Mouse (Mus musculus): ENCODE measurements around the gene Slc38a8. TPM values are rescaled to one million over a fixed set of nuclear protein-coding genes. Genes with fewer than 3 reads are reported as not detected.

Slc38a8 gene
- polyA plus RNA-seq, 1 experiment from 2014 or later = not detected

DNA sequence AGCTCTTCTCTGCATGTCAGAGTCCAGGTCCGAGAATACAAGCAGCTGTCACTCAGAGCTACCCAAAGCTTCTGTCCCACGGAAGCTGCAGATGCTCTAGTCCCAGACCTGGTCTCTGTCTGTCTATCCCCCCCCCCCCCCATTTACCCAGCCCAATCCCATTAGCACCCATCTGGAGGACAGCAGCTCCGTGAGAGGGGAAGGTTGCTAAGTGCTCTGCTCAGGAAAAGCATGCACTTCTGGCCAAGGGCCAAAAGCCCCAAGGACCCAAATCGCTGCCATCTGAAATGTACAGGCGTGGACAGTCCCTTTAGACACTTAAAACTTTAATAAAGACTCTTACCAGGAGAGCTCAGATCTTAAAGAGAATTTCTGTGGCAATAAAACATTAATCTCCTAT lies 15.2 kb upstream of the Slc38a8 start:
- Histone ChIP-seq H3K4me2 (no peak overlapping the region), H3K9me3 (replicated peaks) (no peaks in the 10 kb centered on the region), H3K4me3 (no peak overlapping the region), H3K27me3 (replicated peaks) (no peaks in the 10 kb centered on the region), H3K27ac (ENCODE audit: poor library complexity, severe bottlenecking) (no peak overlapping the region), H3K36me3 (peaks cover 99% of the 10 kb centered on the region), H3K4me1 (replicated peaks) (peaks cover 18% of the 10 kb centered on the region), H3K9ac (no peak overlapping the region)
- no peak for ATAC-seq (ENCODE audit: insufficient number of reproducible peaks, low FRiP score)
- 54% methylated on average over 5 of the region's 5 CpGs for WGBS

DNA sequence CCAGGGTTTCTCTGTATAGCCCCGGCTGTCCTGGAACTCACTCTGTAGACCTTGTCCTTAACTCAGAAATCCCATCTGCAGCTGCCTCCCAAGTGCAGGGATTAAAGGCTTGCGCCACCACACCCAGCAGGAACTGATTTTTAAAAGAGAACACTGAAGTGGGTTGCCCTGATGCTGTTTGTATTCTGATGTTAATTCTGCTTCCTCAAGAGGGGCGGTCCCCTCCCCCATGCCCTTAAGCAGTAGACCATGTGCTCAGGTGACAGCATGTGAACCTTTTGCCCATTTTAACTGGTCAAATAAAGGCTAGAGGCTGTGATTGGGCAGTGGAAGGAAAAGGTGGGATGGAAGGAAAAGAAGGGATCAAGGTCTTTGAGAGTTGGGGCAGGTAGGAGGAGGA lies 14.3 kb upstream of the Slc38a8 start:
- Histone ChIP-seq H3K9ac (no peak overlapping the region), H3K36me3 (peaks cover 99% of the 10 kb centered on the region), H3K4me2 (no peak overlapping the region), H3K9me3 (replicated peaks) (no peaks in the 10 kb centered on the region), H3K4me3 (no peak overlapping the region), H3K27me3 (replicated peaks) (no peaks in the 10 kb centered on the region), H3K4me1 (replicated peaks) (peaks cover 22% of the 10 kb centered on the region), H3K27ac (ENCODE audit: poor library complexity, severe bottlenecking) (no peak overlapping the region)
- 76% methylated on average over 3 of the region's 3 CpGs for WGBS
- ATAC-seq (ENCODE audit: insufficient number of reproducible peaks, low FRiP score) = no peak

DNA sequence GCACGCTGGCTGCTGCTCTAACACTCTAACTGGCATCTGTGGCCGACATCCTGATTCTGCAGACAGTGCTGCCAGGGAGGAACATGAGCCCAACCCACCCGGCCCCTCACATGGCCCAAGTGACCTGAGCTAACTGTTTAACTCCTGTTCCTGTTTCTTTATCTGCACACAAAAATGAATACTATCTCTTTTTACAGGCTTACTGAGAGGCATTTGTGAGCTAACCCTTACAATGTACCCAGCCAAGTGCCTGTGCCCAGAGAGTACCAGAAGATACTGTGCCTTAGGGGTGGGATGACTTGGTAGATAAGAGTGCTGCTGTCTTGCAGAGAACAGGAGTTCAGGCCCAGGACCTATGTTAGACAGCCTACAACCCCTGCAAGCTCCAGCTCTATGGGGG lies 13.4 kb upstream of the Slc38a8 start:
- H3K27ac ChIP-seq (ENCODE audit: poor library complexity, severe bottlenecking) = no peak overlapping the region
- H3K9me3 ChIP-seq (replicated peaks) = no peaks in the 10 kb centered on the region
- H3K4me2 ChIP-seq = no peak overlapping the region
- peaks cover 98% of the 10 kb centered on the region for H3K36me3 ChIP-seq
- ATAC-seq (ENCODE audit: insufficient number of reproducible peaks, low FRiP score) = no peak
- no peak overlapping the region for H3K4me3 ChIP-seq
- no peak overlapping the region for H3K9ac ChIP-seq
- H3K4me1 ChIP-seq (replicated peaks) = peaks cover 19% of the 10 kb centered on the region
- H3K27me3 ChIP-seq (replicated peaks) = no peaks in the 10 kb centered on the region
- WGBS = 86% methylated on average over 3 of the region's 3 CpGs

DNA sequence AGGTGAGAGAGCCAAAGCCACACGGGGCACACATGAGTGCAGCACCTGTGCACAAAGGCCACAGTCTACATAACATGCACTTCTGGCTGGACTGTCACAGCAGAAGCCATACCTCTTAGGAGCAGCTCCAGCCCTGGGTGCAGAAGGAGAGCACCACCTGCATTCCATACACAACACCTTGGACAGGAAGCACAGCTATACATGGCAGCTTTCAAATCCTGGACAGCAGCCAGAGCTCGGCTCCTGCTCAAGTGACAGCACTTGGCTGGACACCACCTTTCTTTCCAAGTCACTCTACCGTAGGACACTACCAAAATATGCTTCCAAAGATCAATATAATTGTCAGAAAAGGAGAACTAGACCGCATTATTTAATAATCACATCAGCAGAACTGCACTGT lies 11.9 kb upstream of the Slc38a8 start:
- peaks cover 5% of the 10 kb centered on the region; the same call in 1 of the 2 replicates for H3K4me1 ChIP-seq (replicated peaks)
- no peaks in the 10 kb centered on the region for H3K9me3 ChIP-seq (replicated peaks)
- no peak overlapping the region for H3K4me2 ChIP-seq
- H3K27me3 ChIP-seq (replicated peaks) = no peaks in the 10 kb centered on the region
- H3K27ac ChIP-seq (ENCODE audit: poor library complexity, severe bottlenecking) = no peak overlapping the region
- peaks cover 98% of the 10 kb centered on the region for H3K36me3 ChIP-seq
- 85% methylated on average over 4 of the region's 4 CpGs for WGBS
- no peak overlapping the region for H3K9ac ChIP-seq
- H3K4me3 ChIP-seq = no peak overlapping the region
- no peak for ATAC-seq (ENCODE audit: insufficient number of reproducible peaks, low FRiP score)

DNA sequence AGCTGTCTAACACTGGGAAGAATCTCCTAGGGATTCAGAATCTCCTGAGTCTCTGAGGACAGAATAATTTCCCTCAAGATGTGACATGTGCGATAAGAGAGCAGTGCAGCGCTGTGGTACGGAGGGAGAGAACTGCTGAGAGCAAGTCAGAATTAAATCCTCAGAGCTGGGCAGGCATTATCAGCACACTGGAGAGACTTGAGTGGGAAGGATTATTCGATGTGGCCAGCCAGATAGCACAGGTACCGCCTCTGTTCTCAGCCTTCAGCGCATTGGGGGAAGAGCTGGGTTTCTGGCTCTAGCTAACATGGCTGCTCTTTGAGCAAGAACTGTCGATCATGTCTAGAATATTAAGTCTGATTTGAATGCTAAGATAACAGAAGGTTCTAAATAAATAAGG lies 10.2 kb upstream of the Slc38a8 start:
- Histone ChIP-seq H3K36me3 (peaks cover 94% of the 10 kb centered on the region), H3K4me3 (no peak overlapping the region), H3K4me2 (no peak overlapping the region), H3K4me1 (replicated peaks) (peaks cover 5% of the 10 kb centered on the region; the same call in 1 of the 2 replicates), H3K9me3 (replicated peaks) (no peaks in the 10 kb centered on the region), H3K27ac (ENCODE audit: poor library complexity, severe bottlenecking) (no peak overlapping the region), H3K9ac (no peak overlapping the region), H3K27me3 (replicated peaks) (no peaks in the 10 kb centered on the region)
- ATAC-seq (ENCODE audit: insufficient number of reproducible peaks, low FRiP score) = no peak
- 68% methylated on average over 7 of the region's 7 CpGs for WGBS

DNA sequence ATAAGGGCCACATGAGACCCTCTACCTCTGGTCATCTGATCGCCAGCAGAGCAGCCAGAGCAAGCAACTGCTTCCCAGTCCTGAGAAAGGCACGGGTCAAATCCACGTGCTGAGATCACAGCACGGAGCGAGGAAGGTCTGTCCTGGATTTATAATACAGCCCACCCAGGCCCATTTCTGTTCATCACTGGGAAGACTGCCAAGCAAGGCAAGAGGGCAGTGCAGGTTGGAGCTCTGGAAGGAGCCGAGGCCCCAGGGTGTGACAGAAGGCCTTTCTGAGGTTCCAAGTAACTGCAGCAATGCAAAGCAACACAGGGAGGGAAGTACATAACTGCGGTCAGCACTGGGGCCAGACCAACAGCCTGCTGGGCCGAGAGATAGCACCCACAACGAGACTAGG lies 9.0 kb upstream of the Slc38a8 start:
- no peak for ATAC-seq (ENCODE audit: insufficient number of reproducible peaks, low FRiP score)

DNA sequence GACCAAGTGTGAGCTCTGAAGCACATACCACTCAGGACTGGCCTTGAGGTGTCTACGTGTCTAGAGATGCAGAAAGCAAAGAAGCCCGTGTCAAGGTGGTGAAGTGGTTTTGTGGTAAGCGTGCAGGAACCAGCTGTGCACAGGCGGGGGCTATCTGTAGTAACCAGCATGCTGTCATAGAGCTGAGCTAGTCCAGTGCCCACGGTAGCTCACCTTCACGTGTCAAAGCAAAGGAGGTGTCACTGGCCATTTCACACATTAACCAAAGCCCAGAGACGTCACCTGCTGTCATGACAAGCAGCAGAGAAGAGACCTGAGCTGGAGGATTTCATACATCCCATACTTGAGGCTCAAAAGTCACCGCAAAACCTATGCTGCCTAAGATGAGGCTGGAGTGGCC lies 4.6 kb upstream of the Slc38a8 start:
- 67% methylated on average over 8 of the region's 8 CpGs for WGBS
- Histone ChIP-seq H3K4me3 (no peak overlapping the region), H3K36me3 (peaks cover 47% of the 10 kb centered on the region), H3K27ac (ENCODE audit: poor library complexity, severe bottlenecking) (no peak overlapping the region), H3K9ac (no peak overlapping the region), H3K4me1 (replicated peaks) (peaks cover 28% of the 10 kb centered on the region), H3K27me3 (replicated peaks) (peaks cover 27% of the 10 kb centered on the region), H3K9me3 (replicated peaks) (no peaks in the 10 kb centered on the region), H3K4me2 (no peak overlapping the region)
- no peak for ATAC-seq (ENCODE audit: insufficient number of reproducible peaks, low FRiP score)

More for the DNA sequence above, 9.0 kb upstream of the Slc38a8 start:
- 85% methylated on average over 9 of the region's 9 CpGs for WGBS
- H3K4me3 ChIP-seq = no peak overlapping the region
- no peak overlapping the region for H3K9ac ChIP-seq
- no peaks in the 10 kb centered on the region for H3K9me3 ChIP-seq (replicated peaks)
- no peak overlapping the region for H3K4me2 ChIP-seq
- peaks cover 91% of the 10 kb centered on the region for H3K36me3 ChIP-seq
- H3K4me1 ChIP-seq (replicated peaks) = peaks cover 13% of the 10 kb centered on the region
- H3K27ac ChIP-seq (ENCODE audit: poor library complexity, severe bottlenecking) = no peak overlapping the region
- H3K27me3 ChIP-seq (replicated peaks) = no peaks in the 10 kb centered on the region

DNA sequence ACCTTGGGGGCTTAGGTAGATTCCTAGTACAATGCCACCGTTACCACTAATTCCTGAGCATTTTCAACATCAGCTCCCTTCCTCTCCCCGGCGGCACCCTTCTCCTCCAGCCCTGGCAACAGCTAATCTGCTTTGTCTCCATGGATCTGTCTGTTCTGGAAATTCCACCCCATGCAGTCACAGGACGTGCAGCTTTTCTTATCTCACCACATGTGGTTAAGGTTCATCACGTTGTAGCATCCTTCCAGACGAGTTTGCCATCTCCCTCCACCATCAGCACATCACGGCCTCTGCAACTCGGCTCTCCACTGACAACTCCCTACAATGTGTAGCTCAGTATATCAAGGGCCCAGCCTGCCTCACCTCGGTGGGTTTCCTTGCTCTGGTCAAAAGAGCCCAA lies 4.0 kb upstream of the Slc38a8 start:
- Histone ChIP-seq H3K27ac (ENCODE audit: poor library complexity, severe bottlenecking) (no peak overlapping the region), H3K27me3 (replicated peaks) (peaks cover 33% of the 10 kb centered on the region), H3K4me3 (no peak overlapping the region), H3K4me2 (no peak overlapping the region), H3K36me3 (peaks cover 42% of the 10 kb centered on the region), H3K4me1 (replicated peaks) (peaks cover 28% of the 10 kb centered on the region), H3K9me3 (replicated peaks) (no peaks in the 10 kb centered on the region), H3K9ac (no peak overlapping the region)
- ATAC-seq (ENCODE audit: insufficient number of reproducible peaks, low FRiP score) = no peak
- WGBS = 28% methylated on average over 9 of the region's 9 CpGs

DNA sequence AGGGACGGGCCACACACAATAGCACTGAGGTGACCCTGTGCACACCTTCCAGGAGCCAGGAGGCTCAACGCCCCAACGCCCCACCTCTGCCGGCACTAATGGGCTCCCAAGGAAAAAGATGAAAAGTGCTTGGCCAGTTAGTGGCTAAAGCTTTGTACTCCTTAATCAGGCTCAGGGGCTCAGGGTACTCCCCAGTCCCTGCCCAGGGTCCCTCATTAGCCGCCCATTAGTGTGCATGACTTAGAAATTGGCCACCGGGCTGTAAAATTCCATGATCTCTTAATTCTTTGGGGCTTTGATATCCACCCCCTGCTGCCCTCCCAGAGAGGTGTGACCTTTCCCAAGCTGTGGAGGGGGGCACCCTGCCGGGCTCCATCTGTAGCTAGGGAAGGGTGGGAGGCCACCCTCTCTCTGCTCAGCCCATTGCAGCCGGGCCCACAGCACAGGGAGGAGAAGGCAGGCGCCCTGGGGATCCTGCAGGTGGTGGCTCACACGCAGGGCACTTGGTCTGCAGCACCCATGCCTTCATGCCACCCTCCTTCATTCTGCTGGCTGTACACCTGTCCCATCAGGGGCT lies 1.8 kb upstream of the Slc38a8 start:
- Histone ChIP-seq H3K9ac (no peak overlapping the region), H3K4me1 (replicated peaks) (peaks cover 28% of the 10 kb centered on the region), H3K4me3 (no peak overlapping the region), H3K27me3 (replicated peaks) (peaks cover 40% of the 10 kb centered on the region), H3K27ac (ENCODE audit: poor library complexity, severe bottlenecking) (no peak overlapping the region), H3K4me2 (no peak overlapping the region), H3K36me3 (peaks cover 20% of the 10 kb centered on the region), H3K9me3 (replicated peaks) (no peaks in the 10 kb centered on the region)
- no peak for ATAC-seq (ENCODE audit: insufficient number of reproducible peaks, low FRiP score)
- 46% methylated on average over 10 of the region's 10 CpGs for WGBS

DNA sequence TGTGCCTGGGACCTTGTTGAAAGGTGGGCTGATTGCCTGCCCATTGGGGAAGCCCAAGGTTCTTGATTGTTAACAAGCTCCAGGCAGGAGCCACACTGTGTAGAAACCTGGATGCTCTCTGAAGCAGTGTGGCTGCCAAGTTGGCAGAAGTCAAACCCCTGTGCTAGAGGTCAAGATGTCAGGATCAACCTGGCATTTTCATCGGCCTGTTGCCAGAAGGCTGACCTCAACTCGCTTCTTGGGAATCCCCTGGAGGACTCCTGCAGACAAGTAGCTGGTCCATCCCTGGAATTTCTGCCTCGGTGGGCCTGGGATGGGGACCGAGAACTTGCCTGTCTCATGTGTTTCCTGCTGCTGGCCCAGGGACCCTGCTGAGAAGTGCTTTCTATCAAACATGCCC lies 613 bp upstream of the Slc38a8 start:
- H3K9ac ChIP-seq = 0 out of 2 replicates have a peak overlapping the region, but pooled peaks have one; percentile 17
- WGBS = 46% methylated on average over 4 of the region's 4 CpGs
- H3K27ac ChIP-seq (ENCODE audit: poor library complexity, severe bottlenecking) = no peak overlapping the region
- peaks cover 44% of the 10 kb centered on the region for H3K27me3 ChIP-seq (replicated peaks)
- H3K4me1 ChIP-seq (replicated peaks) = peaks cover 28% of the 10 kb centered on the region
- no peak for ATAC-seq (ENCODE audit: insufficient number of reproducible peaks, low FRiP score)
- H3K36me3 ChIP-seq = peaks cover 10% of the 10 kb centered on the region
- no peak overlapping the region for H3K4me3 ChIP-seq
- H3K9me3 ChIP-seq (replicated peaks) = no peaks in the 10 kb centered on the region
- H3K4me2 ChIP-seq = no peak overlapping the region

DNA sequence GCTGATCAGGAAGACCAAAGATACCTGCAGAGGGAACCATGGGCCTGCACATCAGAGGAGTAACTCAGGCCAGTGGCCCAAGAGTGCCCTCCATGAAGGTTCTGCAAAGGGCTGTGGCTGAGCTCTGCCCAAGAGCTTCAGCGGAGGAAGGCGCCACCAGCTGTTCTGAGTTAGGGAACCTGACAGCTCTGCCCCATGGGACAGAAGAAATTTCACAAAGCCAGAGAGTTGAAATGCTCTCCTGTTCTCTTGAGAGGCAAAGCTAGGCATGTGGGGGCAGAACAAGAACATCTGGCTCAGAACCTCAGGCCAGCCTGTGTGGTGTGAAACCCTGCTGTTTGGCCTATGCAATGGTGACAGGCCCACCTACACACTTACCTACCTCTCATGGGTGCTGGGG lies 1.7 kb downstream of the Slc38a8 start:
- no peaks in the 10 kb centered on the region for H3K9me3 ChIP-seq (replicated peaks)
- no peak overlapping the region for H3K9ac ChIP-seq
- H3K27me3 ChIP-seq (replicated peaks) = peaks cover 55% of the 10 kb centered on the region
- ATAC-seq (ENCODE audit: insufficient number of reproducible peaks, low FRiP score) = no peak
- no peaks in the 10 kb centered on the region for H3K36me3 ChIP-seq
- H3K4me2 ChIP-seq = no peak overlapping the region
- no peak overlapping the region for H3K27ac ChIP-seq (ENCODE audit: poor library complexity, severe bottlenecking)
- H3K4me1 ChIP-seq (replicated peaks) = peaks cover 14% of the 10 kb centered on the region
- 76% methylated on average over 2 of the region's 2 CpGs for WGBS
- H3K4me3 ChIP-seq = no peak overlapping the region

DNA sequence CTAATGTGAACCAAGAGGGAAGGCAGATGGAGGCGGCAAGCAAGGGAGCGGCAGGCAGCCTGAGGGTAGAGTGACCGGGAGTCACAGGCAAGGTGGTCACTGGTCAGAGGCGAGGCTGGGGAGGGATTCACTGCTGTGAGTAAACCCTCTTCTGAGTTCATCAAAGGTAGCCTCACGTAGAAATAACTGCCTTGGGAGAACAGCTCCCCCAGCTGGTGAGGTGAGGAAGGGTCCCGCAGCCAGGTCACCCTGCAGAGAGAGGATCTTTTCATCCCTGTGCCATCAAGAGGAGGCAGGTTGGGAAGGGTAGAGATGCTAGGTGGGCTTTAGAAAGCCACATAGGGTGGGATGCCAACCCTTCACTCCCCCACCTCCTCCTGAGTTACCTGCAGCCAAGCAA lies 4.7 kb downstream of the Slc38a8 start:
- peaks cover 60% of the 10 kb centered on the region for H3K27me3 ChIP-seq (replicated peaks)
- no peak overlapping the region for H3K4me3 ChIP-seq
- no peaks in the 10 kb centered on the region for H3K9me3 ChIP-seq (replicated peaks)
- WGBS = 17% methylated on average over 6 of the region's 6 CpGs
- no peak overlapping the region for H3K9ac ChIP-seq
- ATAC-seq (ENCODE audit: insufficient number of reproducible peaks, low FRiP score) = no peak
- peaks cover 2% of the 10 kb centered on the region for H3K4me1 ChIP-seq (replicated peaks)
- no peak overlapping the region for H3K4me2 ChIP-seq
- no peaks in the 10 kb centered on the region for H3K36me3 ChIP-seq
- no peak overlapping the region for H3K27ac ChIP-seq (ENCODE audit: poor library complexity, severe bottlenecking)

Measured in heart, embryonic 12.5 days (tissue).